Mouse (Mus musculus) right cerebral cortex, adult 18-20 months (tissue): ENCODE measurements around the gene Nfia.

ENCODE experiments used
- DNase-seq: peaks from one replicate; pipeline ENCODE4 v3.0.0; 2022; ENCODE audit warnings: mixed read lengths

Gene Nfia

GRCm38 (mm10) chr4:97772641-97773040 lies at the start of gene Nfia:
Gene Nfia, plus strand, starts transcription at chr4:97772734.
- no peak for DNase-seq

DNA sequence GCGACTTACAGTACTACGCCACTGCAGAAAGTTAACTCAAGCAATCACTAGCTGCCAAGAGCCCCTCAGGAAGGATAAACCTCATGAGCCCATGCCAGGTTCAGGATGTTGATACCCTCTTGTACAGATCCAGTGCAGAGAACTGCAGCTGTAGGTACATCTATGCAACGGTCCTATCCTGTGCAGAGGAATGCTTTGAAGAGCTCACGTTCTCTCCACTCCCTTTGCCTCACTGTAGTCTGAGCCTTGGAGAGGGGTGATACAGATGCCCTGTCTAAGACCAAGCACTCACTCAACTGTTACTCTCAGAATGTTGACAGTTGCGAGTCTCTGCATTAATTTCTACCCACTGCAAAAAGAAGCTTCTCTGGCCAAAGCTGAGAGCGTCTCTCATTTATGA lies 49.2 kb upstream of the Nfia start:
- no peak for DNase-seq

DNA sequence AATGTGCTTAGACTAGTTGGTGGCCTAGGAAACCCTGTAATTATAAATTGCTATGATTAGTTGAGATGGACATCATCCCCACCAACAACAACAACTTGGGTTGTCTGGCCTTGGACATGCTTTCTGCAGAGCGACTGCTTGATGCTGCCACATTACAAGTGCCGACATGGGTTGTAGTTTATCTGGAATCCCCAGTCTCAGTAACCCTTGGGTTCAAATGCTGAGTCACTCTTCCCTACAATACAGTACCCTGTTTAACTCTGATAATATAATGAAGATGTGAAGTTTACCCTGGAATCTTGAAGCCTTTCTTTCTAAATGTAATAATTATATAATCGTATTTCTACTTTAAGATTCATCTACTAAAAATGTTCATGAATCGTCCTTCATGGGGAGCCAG lies 44.0 kb upstream of the Nfia start:
- DNase-seq = no peak

DNA sequence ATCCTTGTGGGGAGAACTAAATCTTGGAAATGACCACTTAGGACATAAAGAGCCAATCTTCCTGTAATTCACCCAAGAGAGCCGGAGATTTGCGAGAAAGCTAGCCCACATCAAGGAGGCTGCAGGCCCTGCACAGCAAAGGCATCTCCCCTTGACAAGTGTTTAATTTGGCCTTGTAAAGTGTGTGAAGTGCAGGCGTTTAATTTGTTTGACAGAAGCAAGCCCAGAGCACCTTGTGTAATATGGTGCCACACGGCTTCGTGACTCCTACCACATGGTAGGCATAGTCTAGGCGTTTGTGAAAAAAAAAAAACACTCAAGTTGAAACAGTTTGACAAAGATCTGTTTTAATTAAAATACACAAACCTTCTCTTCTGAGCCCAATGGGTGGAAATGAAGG lies 42.5 kb upstream of the Nfia start:
- DNase-seq = no peak

DNA sequence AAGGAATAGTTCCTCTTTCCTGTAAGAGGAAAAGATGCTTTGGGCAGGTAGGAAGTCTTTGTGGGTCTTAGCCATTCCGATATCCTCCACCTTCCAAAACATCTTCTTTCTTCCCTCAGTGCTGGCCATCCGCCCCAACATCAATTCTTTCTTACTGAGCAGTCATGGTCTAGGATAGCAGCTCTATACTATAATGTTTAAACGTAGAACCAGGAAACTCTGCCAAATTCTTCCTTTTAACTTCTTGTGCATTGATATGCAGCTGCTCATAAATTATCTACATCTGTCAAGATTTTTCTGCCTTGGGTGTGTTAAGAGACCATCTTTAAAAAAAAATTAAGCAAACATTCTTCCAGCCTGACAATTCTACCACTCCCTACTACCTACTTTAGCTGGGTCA lies 42.1 kb upstream of the Nfia start:
- DNase-seq = no peak

DNA sequence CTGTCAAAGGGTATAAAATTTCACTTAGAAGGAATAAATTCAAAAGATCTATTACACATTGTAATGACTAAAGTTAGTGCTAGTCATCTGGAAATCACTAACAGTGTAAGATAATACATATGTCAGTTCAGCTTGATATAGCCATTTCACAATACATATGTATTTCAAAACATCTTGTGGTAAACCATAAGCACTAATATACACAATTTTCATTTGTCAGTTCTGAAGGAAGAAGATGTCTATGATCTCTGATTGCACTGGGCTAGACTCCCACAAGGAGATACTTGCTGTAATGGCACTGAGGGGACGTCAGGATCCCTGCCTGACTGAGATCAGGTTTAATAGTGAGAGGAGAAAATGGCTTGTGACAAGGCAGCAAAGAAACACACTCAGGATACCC lies 39.1 kb upstream of the Nfia start:
- no peak for DNase-seq

DNA sequence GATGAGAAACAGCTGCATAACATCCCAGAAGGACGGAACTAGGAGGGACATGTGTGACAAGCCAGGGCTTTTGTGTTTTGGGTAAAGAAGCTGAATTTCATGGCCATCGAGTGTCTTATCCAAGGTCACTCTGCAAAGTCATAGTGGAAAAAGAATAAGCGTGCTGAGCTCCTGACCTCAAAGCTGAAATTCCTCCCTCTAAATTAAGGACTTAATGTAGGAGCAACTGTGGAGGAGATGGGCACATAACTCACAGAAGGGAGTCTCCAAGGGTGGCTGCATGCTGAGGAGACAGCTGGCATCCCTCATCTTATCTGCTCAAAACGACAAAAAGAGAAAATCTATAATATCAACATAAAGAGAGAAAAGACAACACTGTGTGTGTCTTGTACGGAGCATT lies 28.6 kb upstream of the Nfia start:
- no peak for DNase-seq

GRCm38 (mm10) chr4:97745296-97746105 lies 27.0 kb upstream of the Nfia start:
- DNase-seq = peak; percentile 68

DNA sequence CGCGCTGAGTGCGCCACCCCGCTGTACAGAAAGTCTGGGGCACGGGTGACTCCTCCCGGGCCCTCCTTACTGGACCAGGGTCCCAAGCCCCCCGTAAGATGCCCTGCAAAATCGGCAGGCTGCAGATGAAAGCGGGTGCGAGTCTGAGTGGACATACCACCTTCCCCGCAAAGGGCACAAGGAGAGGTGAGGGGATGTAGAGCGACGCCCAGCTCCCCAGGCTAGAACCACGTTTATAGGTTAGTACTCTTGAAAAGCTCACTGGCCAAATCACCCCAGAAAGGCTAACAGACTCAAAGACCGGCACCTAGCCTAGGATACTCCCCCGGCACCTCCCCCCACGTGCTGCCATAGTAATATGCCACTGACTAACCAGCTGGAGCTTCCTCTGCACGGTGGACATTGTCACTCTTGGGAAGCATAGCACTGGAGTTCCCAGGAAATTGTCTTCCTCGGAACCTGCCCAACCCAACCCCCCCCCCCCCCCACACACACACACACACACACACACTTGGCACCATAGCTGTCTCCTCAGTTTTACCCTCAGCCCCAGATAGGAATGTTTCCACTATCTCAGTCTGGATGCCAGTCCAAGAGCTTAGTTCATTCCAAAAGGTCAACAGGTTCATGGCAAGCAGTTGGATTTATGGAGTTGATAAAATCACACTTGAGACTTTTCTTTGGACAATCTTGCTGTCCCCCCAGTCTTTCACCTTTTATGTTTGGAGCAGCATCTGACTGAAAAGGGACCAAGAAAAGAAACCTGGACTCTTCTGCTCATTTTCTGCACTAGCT lies 26.2 kb upstream of the Nfia start:
- no peak for DNase-seq

- DNase-seq = no peak
Observed at GRCm38 (mm10) chr4:97750401-97750800, 22.1 kb upstream of the Nfia start.

- peak; percentile 87 for DNase-seq
Observed at GRCm38 (mm10) chr4:97751030-97751482, 21.5 kb upstream of the Nfia start.

GRCm38 (mm10) chr4:97751483-97752251 lies 20.9 kb upstream of the Nfia start:
- peak; percentile 30 for DNase-seq

- no peak for DNase-seq
Observed at GRCm38 (mm10) chr4:97752276-97753010, 20.1 kb upstream of the Nfia start.

GRCm38 (mm10) chr4:97753521-97753920 lies 19.0 kb upstream of the Nfia start:
- no peak for DNase-seq

- DNase-seq = no peak
Observed at GRCm38 (mm10) chr4:97754241-97754640, 18.3 kb upstream of the Nfia start.

DNA sequence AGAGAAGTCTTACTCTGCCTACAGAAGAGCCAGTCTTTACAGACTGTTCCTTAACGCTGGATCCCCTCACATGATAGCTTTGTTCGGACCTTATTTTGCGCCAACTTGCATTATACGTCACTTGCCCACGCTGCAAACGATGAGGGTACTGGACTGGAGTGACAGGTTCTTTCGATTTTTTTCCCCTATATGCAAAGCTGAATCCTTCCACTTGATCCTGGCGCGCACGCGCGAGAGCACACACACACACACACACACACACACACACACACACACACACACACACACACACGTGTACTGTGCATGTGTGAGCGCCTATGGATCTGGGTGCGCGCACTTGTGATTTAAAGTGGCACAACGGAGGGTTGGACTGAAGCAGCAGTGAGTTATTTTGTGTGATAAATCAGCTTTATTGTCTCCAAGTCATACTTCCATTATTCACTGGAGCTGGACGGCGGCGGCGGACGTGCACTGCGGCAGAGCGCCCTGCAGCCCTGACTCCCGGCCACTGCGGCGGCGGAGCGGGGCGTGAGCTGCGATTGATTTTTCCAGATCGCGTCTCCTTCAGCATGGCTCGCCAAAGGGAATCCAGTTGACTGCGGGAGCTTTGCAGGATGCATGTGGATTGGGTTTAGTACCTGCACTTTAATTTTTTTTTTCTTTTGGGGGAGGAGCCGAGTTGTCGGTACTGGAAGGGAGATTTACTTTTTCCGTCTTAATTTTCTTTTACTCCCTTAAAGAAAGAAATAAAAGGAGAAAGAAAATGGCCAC lies 15.1 kb upstream of the Nfia start:
- peak; percentile 49 for DNase-seq

DNA sequence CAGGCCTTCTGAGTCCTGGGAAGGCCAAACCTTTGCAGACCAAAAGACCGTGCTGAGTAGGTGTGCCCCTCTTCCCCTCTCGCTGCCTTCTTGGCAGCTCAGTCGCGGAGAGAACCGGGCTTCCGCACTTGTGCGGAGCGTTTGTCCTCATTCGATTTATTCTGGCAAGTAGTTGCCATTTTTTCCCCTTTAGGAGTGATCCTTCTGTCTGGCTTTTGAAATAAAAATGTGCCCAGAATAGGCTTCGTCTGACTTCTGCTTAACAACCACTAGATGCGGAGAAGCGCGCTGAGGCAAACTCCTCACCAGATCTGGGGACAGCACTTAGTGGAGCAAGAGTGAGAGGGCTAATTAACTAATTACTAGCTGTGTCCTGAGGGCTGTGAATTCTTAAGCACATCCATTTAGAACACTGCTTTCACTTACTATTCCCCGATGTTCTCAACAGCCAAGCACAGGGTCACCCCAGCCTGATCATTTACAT lies 14.5 kb upstream of the Nfia start:
- DNase-seq = peak; percentile 37

- DNase-seq = no peak
Observed at GRCm38 (mm10) chr4:97758661-97759060, 13.9 kb upstream of the Nfia start.

DNA sequence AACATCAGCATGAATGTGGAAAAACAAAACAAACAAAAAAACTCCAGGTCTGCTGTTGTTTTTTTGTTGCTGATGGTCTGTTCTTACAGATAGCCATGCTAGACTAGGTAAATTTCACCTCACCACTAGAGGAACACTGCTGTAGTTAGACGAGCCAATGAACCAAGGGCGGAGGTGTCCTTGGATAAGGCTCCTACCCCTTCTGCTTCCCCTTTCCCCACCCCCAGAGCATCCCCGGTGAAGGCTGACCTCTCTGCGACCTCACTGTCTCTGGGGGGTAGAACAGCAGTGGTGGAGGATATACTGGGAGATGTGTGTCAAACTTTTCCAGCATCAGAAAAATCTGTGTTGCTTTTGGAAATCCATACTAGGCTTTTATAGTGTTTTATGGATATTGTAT lies 7.9 kb upstream of the Nfia start:
- no peak for DNase-seq

- DNase-seq = no peak
Observed at GRCm38 (mm10) chr4:97765341-97766020, 7.1 kb upstream of the Nfia start.

GRCm38 (mm10) chr4:97766100-97766499 lies 6.4 kb upstream of the Nfia start:
- DNase-seq = no peak
